Mouse (Mus musculus): ENCODE results near the gene Rgs12.

GRCm38 (mm10) chr5:34930151-34930975 lies 18.9 kb upstream of the Rgs12 start:
- TF ChIP-seq MAFK (IDR thresholded peaks at IDR 0.05; ENCODE audit: insufficient read depth, low read depth, low read length) (no peak), ZC3H11A (IDR thresholded peaks at IDR 0.05; ENCODE audit: borderline replicate concordance, low read depth, low read length) (no peak), HCFC1 (IDR thresholded peaks at IDR 0.05; ENCODE audit: borderline replicate concordance, insufficient read depth, low read length) (no peak)
